Mouse (Mus musculus) frontal cortex, adult (tissue): ENCODE measurements around the gene Tec.
"Not testable (repeated sequence)": the region's sequence is repeated elsewhere in the genome, so short reads cannot be mapped to it uniquely, and the experiment has no call there.

Experiments used
- ATAC-seq: cut with Nextera tagmentation; 2 replicates; pipeline ENCODE4 v1.9.2; 2017; ENCODE audit warnings: mild to moderate bottlenecking, moderate library complexity, mixed read lengths; ENCODE audit not compliant: low TSS enrichment

The Tec gene

GRCm38 (mm10) chr5:72826445-72826844 lies 41.8 kb downstream of the Tec start:
- no peak for ATAC-seq

GRCm38 (mm10) chr5:72820651-72821050 lies 47.6 kb downstream of the Tec start:
- ATAC-seq = no peak

GRCm38 (mm10) chr5:72820036-72820640 lies 48.1 kb downstream of the Tec start:
- ATAC-seq = no peak

- no peak for ATAC-seq
These were observed 49.6 kb downstream of the Tec start for GRCm38 (mm10) chr5:72818513-72819180.

DNA sequence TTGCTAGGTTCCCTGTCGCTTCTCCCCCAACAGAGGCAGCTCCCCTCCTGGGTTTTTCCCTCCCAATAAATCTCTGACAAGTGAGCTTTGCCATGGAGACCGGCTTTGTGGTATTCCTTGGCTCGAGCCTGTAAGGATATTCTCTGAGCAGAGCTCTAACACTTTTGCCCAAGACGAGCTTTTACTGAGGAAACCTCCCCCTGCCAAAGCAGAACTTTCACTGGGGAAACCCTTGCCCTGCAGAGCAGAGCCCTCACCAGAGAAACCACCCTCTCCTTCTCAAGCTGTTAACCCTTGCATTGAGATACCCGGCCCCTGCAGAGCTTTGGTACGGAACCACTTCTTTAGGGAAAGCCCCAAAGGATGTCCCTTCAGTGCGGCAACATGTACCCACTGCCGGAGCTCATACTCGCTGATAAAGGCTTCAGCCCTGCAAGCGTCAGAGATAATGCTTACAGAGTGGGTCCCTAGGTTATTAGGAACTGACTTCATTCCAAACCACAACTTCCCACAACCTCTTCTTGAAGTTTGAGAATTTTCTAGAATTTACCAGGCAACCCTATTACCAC lies 50.7 kb downstream of the Tec start:
- peak; percentile 56 for ATAC-seq

DNA sequence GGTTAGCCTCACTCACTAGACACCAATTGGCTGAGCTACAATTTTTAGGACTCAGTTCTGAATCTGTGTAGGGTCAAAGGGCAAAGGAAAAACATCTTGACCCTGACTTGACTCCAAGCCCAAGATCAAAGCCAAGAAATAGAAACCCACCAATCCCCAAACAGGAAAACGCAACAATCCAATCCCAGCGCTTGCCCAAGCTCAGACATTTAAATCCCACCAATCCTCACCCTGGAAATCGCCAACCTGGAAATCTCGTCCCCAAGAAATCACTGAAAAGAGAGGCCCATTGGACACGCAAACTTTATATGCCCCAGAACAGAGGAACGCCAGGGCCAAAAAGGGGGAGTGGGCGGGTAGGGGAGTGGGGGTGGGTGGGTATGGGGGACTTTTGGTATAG lies 51.3 kb downstream of the Tec start:
- not testable (repeated sequence) for ATAC-seq

DNA sequence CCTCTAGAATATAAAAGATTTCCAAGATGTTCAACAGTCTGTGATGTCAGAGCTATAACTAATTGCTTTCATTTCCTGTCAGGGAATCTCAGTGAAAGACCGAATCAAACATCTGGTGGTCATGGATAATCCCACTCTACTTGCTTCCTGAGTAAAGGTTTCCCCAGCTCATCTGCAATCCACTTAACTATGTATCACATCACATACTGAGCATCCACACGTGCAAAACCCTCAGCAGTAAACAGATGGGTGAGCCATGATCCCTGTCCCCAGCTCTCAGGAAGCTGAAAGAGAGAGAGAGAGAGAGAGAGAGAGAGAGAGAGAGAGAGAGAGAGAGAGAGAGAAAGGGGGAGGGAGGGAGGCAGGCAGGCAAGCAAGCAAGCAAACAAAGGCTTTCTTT lies 51.8 kb downstream of the Tec start:
- ATAC-seq = no peak

- ATAC-seq = no peak
These were observed 52.2 kb downstream of the Tec start for GRCm38 (mm10) chr5:72816046-72816445.

GRCm38 (mm10) chr5:72815361-72815760 lies 52.9 kb downstream of the Tec start:
- no peak for ATAC-seq

DNA sequence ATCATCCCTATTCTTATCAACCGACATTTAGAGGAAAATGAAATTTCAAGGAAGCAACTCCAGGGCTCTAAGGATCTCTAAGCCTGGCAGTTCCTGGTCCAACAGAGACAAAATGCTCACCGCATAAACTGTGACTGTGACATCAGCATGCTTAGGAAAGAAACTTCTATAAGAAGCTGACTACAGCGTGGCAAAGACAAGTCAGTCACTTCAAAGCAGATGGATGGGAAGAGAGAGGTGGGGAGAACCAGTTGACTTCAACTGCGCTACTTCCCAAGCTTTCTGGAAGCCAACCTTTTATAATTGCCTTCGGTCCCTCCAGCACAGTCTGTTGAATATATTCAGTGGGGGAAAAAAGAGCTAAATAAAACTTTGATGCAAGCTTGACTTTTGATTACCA lies 54.2 kb downstream of the Tec start:
- ATAC-seq = peak; percentile 78

DNA sequence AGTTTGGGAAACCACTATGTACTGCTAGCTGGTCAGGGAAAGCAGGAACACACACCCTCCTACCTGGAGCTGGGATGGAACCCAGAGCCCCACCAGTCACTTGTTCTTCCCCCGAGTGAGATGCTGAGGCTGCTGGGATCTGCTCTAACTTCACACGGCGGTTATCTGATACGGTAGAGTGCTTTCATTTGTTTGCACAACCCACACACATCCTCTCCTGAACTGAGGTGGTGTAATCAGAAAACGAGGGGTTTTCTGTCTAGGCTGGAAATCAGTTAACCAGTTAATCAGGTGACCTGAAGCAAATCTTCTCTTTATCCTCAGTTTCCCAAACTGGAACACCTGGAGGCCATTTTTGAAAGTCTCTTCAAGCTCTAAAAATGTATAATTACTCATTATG lies 55.4 kb downstream of the Tec start:
- ATAC-seq = no peak

- ATAC-seq = no peak
These were observed 56.0 kb downstream of the Tec start for GRCm38 (mm10) chr5:72812328-72812727.

DNA sequence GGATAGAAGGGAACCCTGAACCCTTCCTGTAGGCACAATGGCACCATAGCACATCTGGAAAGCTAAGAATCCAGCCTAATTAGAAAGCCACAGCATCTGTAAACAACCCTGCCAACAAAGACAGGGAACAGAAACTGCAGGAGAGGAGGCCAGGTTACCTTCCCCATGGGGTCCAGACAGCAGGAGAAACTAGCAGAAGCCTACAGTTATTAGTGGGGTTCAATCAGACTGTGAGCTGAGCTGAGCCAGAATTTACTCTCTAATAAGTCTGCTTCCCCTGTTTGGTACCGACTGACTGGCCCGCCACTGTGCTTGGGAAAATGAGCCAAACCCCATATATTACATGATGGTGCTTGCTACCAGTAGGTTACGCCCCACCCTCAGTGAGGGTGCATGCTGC lies 56.9 kb downstream of the Tec start:
- no peak for ATAC-seq

DNA sequence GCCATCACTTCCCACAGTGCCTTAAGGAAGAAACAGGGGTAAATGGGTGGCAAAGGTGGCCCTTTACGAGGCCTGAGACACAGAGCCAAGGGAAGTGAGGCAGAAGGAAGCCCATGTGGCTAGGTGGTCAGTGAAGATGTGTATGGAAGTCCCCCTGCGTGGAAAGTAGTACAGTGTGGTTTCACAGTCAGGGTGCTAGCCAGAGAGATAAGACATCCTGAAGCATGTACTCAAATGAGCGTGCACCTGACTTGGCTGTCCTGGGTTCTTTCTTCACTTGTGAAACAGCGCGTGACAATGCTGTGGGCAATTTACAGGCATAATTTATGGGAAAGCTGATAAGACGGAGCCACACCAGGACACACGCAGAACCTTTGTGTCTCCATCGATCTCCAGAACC lies 57.3 kb downstream of the Tec start:
- ATAC-seq = no peak

DNA sequence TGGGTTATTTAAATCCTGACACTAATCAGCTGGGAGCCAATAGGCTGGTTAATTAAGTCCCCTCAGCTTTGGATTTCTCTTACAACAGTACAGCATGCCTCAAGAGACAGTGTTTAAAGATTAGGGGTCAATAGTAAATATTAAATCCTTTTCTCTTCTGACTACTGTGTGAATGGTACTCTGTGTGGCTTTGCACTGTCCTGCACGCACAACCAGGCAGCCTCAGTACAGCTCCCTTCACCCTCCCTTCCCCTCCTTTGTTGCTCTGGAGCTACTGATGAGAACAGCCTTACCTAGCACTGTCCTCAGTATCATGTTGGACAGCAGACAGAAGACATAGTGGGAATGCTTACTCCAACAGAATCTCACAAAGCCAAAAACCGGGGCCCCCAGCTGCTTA lies 58.8 kb downstream of the Tec start:
- no peak for ATAC-seq

GRCm38 (mm10) chr5:72808456-72809111 lies 59.7 kb downstream of the Tec start:
- ATAC-seq = peak; percentile 81

DNA sequence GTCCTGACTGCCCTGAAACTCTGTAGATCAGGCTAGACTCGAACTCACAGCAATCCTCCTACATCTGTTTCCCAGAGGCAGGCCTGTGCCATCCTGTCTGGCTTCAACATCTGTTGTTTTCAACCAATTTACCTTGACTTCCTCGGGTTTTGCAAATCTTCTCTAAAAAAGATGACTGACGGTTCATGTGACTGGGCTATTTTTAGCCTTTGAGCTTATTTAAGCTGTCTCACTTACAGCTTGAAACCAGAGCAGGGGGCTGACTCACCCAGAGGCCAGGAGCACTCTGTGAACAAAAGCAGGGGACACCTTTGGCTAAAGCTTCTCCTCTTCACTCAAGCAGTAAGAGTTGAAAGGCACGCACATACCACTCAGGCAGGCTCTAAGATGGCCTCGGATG lies 65.4 kb downstream of the Tec start:
- peak; percentile 49; the same call in 1 of the 2 replicates for ATAC-seq

- no peak for ATAC-seq
These were observed 69.7 kb downstream of the Tec start for GRCm38 (mm10) chr5:72798563-72798962.

DNA sequence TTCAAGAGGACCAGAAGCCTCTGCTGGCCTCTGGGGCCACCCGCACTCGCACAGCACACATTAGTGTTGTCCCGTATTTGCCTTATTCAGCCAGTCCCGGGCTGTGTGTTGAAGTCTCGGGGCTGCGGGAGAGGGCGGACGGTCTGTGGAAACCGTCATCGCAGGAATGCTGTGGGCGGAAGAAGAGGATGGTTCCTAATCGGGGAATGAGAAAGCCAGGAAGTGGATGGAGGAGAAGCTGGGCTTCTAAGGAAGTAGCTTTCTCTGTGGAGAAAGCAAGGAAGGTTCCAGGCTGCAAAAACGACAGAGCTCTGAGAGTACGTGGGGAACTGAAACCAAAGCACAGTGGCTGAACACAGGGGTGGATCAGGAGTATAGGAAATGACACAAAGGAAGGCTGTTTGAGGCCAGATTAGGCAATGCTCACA lies 72.1 kb downstream of the Tec start:
- ATAC-seq = peak; percentile 77

- no peak for ATAC-seq
These were observed 74.9 kb downstream of the Tec start for GRCm38 (mm10) chr5:72793309-72793850.

- ATAC-seq = peak; percentile 65
These were observed 76.5 kb downstream of the Tec start for GRCm38 (mm10) chr5:72791789-72792188.

- no peak for ATAC-seq
These were observed 76.9 kb downstream of the Tec start for GRCm38 (mm10) chr5:72791386-72791785.

- no peak for ATAC-seq
These were observed 82.8 kb downstream of the Tec start for GRCm38 (mm10) chr5:72785451-72785850.
